ENCODE assay signal across 8 mouse cellular contexts in genomic region chr9:96718888-96719287, GRCm38 (mm10). TPM values are rescaled to one million over a fixed set of nuclear protein-coding genes. Genes with fewer than 3 reads are reported as not detected.
DNase-seq lines count a peak whose midpoint lies in the region; ATAC-seq and TF ChIP-seq lines count a peak whose summit lies in the region.

No protein-coding gene starts in this region.

- H3ac ChIP-seq in myocyte (ENCODE audit: control insufficient read depth, insufficient read length), result peak overlapping the region; percentile 49

- no peak for TF ChIP-seq CTCF in hindbrain, postnatal 0 days (IDR thresholded peaks at IDR 0.05; ENCODE audit: low read depth)

- peak overlapping the region; percentile 80 for H3K4me3 ChIP-seq in kidney, embryonic 16.5 days (ENCODE audit: low read length)
- H3K4me3 ChIP-seq in brown adipose tissue, adult 24 weeks (ENCODE audit: insufficient read depth, low read depth, low read length), result peak overlapping the region; percentile 90
- H3K4me3 ChIP-seq in hindbrain, postnatal 0 days (ENCODE audit: low read length), result peak overlapping the region; percentile 83
- H3K4me3 ChIP-seq in myocyte, result peak overlapping the region; percentile 18

- DNase-seq in kidney, postnatal 10 days, result no peak
- no peak for DNase-seq in hindbrain, postnatal 0 days (ENCODE audit: low spot score)
- DNase-seq in adrenal gland, postnatal 4 days (ENCODE audit: low spot score in 2 of 2), result no peak
- no peak for DNase-seq in cerebellum, adult 11-12 months

- 48% methylated on average over 10 of the region's 10 CpGs for WGBS in kidney, embryonic 16.5 days
- WGBS in hindbrain, postnatal 0 days, result 62% methylated on average over 10 of the region's 10 CpGs

- no peak for ATAC-seq in kidney, embryonic 16.5 days (ENCODE audit: low FRiP score, low TSS enrichment)
- ATAC-seq in hindbrain, postnatal 0 days, result no peak
- ATAC-seq in monocyte, adult 5-6 weeks (replicated peaks; ENCODE audit: insufficient number of reproducible peaks, low FRiP score, low TSS enrichment, poor library complexity, severe bottlenecking), result no peak

- peaks cover 36% of the 10 kb centered on the region for H3K4me1 ChIP-seq in kidney, embryonic 16.5 days (ENCODE audit: insufficient read depth, low read length)
- H3K4me1 ChIP-seq in brown adipose tissue, adult 24 weeks (ENCODE audit: control insufficient read depth, insufficient read depth, insufficient read length, low read length), result peaks cover 16% of the 10 kb centered on the region
- H3K4me1 ChIP-seq in hindbrain, postnatal 0 days (ENCODE audit: insufficient read depth, low read length), result peaks cover 9% of the 10 kb centered on the region

- H3K79me2 ChIP-seq in myocyte (ENCODE audit: control insufficient read depth, insufficient read depth), result peaks cover 53% of the 10 kb centered on the region

- H3K36me3 ChIP-seq in kidney, embryonic 16.5 days (ENCODE audit: insufficient read depth, low read length), result no peaks in the 10 kb centered on the region
- H3K36me3 ChIP-seq in hindbrain, postnatal 0 days (ENCODE audit: insufficient read depth, low read length), result no peaks in the 10 kb centered on the region
- H3K36me3 ChIP-seq in myocyte (ENCODE audit: control insufficient read depth, insufficient read depth), result peaks cover 16% of the 10 kb centered on the region

- no peak for TF ChIP-seq POLR2A in myocyte (IDR thresholded peaks at IDR 0.05; ENCODE audit: insufficient read length, low read depth)

- peak overlapping the region; percentile 98 for H3K27ac ChIP-seq in kidney, embryonic 16.5 days (ENCODE audit: low read length)
- H3K27ac ChIP-seq in brown adipose tissue, adult 24 weeks (replicated peaks; ENCODE audit: low read depth, low read length), result peak overlapping the region; percentile 89
- peak overlapping the region; percentile 96 for H3K27ac ChIP-seq in hindbrain, postnatal 0 days

- no peaks in the 10 kb centered on the region for H3K9me3 ChIP-seq in kidney, embryonic 16.5 days (ENCODE audit: low read length)
- H3K9me3 ChIP-seq in hindbrain, postnatal 0 days (ENCODE audit: low read length), result no peaks in the 10 kb centered on the region

- H3K4me2 ChIP-seq in kidney, embryonic 16.5 days (replicated peaks; ENCODE audit: low read depth, low read length), result peak overlapping the region; percentile 75
- H3K4me2 ChIP-seq in hindbrain, postnatal 0 days (ENCODE audit: low read depth, low read length), result peak overlapping the region; percentile 76
- H3K4me2 ChIP-seq in myocyte (ENCODE audit: low read depth), result peak overlapping the region; percentile 53

- no peaks in the 10 kb centered on the region for H3K27me3 ChIP-seq in kidney, embryonic 16.5 days (ENCODE audit: insufficient read depth, low read length)
- no peaks in the 10 kb centered on the region for H3K27me3 ChIP-seq in hindbrain, postnatal 0 days (ENCODE audit: insufficient read depth, low read length)
- H3K27me3 ChIP-seq in myocyte (ENCODE audit: control insufficient read depth, insufficient read depth, insufficient read length), result no peaks in the 10 kb centered on the region

- H3K9ac ChIP-seq in kidney, embryonic 16.5 days (replicated peaks; ENCODE audit: low read length), result peak overlapping the region; percentile 97
- peak overlapping the region; percentile 98 for H3K9ac ChIP-seq in hindbrain, postnatal 0 days (replicated peaks; ENCODE audit: low read length)

TF ChIP-seq in myocyte, 11 proteins besides CTCF, POLR2A, EP300 and RAD21:
- TF ChIP-seq MYOD1 (IDR thresholded peaks at IDR 0.05; ENCODE audit: control insufficient read depth in 1 of 3, insufficient read length in 2 of 3, low read depth in 2 of 3) (no peak), TCF3 (IDR thresholded peaks at IDR 0.05; ENCODE audit: insufficient read length, low read depth) (no peak), CEBPB (IDR thresholded peaks at IDR 0.05; ENCODE audit: insufficient read depth, poor library complexity, severe bottlenecking) (no peak), TCF12 (IDR thresholded peaks at IDR 0.05; ENCODE audit: insufficient read depth, poor library complexity, severe bottlenecking) (no peak), MYOG (IDR thresholded peaks at IDR 0.05; ENCODE audit: control insufficient read depth in 1 of 3, insufficient read depth in 1 of 3, insufficient read length in 2 of 3, low read depth in 2 of 3) (no peak), E2F4 (IDR thresholded peaks at IDR 0.05; ENCODE audit: insufficient read depth) (no peak), POLR2AphosphoS2 (IDR thresholded peaks at IDR 0.05; ENCODE audit: insufficient read length, low read depth) (no peak)

RNA-seq across cellular contexts. Expression of gene Zbtb38, which starts 33.7 kb away (rescaled TPM):
- 22.1 and 24.8 TPM in 2 replicates for polyA plus RNA-seq in kidney, embryonic 16.5 days (2015; fragmentation: Nextera tagmentation; extraction: Ambion mirVana)
- polyA plus RNA-seq in brown adipose tissue, adult 24 weeks (2012; ENCODE audit: insufficient read depth, insufficient read length, missing spikeins), result 16.8 and 18.7 TPM in 2 replicates
- 36.2 and 46.5 TPM in 2 replicates for total RNA-seq in hindbrain, postnatal 0 days (2014; rRNA removed)
- 36.6 and 38.7 TPM in 2 replicates for polyA plus RNA-seq in hindbrain, postnatal 0 days (2015; fragmentation: Nextera tagmentation; extraction: Ambion mirVana)
- 9.1 TPM for polyA plus RNA-seq in myocyte (2012; fragmentation: generic; extraction: Trizol)
- total RNA-seq in adrenal gland, postnatal 4 days (2021), result 10 to 100 TPM; 42.8 to 43.1 TPM
- 25.0 to 52.6 TPM (median 30.4 TPM) in 3 replicates for total RNA-seq in monocyte, adult 5-6 weeks (2017)

Comparison
In these comparisons a context has a peak if more than half of its experiments do, and no peak if none do; other contexts are left out.
1. H3K4me3 ChIP-seq: peak in every context shown above with its lines; median percentile 90 in brown adipose tissue, adult 24 weeks; 83 in hindbrain, postnatal 0 days; 80 in kidney, embryonic 16.5 days; 18 in myocyte.